Mouse (Mus musculus): ENCODE measurements around the gene Zfp580. TPM values are rescaled to one million over a fixed set of nuclear protein-coding genes. Genes with fewer than 3 reads are reported as not detected.

Zfp580 gene
- total and polyA plus RNA-seq, 3 experiments = 1.0 to 19.9 TPM; not detected in 1

- Histone ChIP-seq H3K36me3 (ENCODE audit: control insufficient read depth in 1 of 2, insufficient read depth in 2 of 2, low read length in 2 of 2) (peaks cover 0 to 36% of the 10 kb centered on the region in 2 experiments; a peak in 3 of 4 replicates), H3K4me1 (ENCODE audit: control insufficient read depth in 1 of 2, insufficient read depth in 2 of 2, low read length in 2 of 2) (peaks cover 7 to 35% of the 10 kb centered on the region in 2 experiments; a peak in 3 of 4 replicates), H3K27me3 (ENCODE audit: control insufficient read depth in 1 of 2, insufficient read depth in 2 of 2, low read length in 2 of 2) (no peaks in the 10 kb centered on the region), H3K79me2 (ENCODE audit: control insufficient read depth, insufficient read depth, low read length, poor library complexity) (peaks cover 23% of the 10 kb centered on the region), H3K9ac (ENCODE audit: control insufficient read depth, low read depth, low read length, poor library complexity, severe bottlenecking) (peak within 1 kb of the TSS; percentile 98), H3K27ac (ENCODE audit: control insufficient read depth, low read depth, low read length) (peak within 1 kb of the TSS; percentile 96), H3K4me3 (ENCODE audit: control insufficient read depth in 1 of 2, insufficient read depth in 1 of 2, low read depth in 2 of 2, low read length in 2 of 2) (peak within 1 kb of the TSS; percentile 92 to 93), H3K9me3 (replicated peaks; ENCODE audit: insufficient read depth, low read length) (no peaks in the 10 kb centered on the region)
- peak; percentile 99 for DNase-seq (ENCODE audit: low read depth, low spot score)
- TF ChIP-seq EP300 (IDR thresholded peaks at IDR 0.05; ENCODE audit: low read depth in 1 of 2, low read length in 2 of 2) = 0 out of 4 replicates have a peak, but pooled peaks of 1 of the 2 experiments have one; percentile 38
- no peak for TF ChIP-seq POLR2AphosphoS5 (IDR thresholded peaks at IDR 0.05; ENCODE audit: borderline replicate concordance, low read depth, low read length)
- no peak for TF ChIP-seq GABPA (IDR thresholded peaks at IDR 0.05; ENCODE audit: low read depth, low read length)
- TF ChIP-seq ZMIZ1 (IDR thresholded peaks at IDR 0.05; ENCODE audit: low read depth, low read length) = no peak; the same call in 1 of the 2 replicates
- TF ChIP-seq MAX (IDR thresholded peaks at IDR 0.05; ENCODE audit: low read length) = peak; percentile 55
- TF ChIP-seq JUND (IDR thresholded peaks at IDR 0.05; ENCODE audit: low read depth, low read length) = no peak
- TF ChIP-seq MYB (IDR thresholded peaks at IDR 0.05; ENCODE audit: low read depth, low read length) = peak; percentile 49; the same call in 1 of the 2 replicates
- peak; percentile 24; the same call in 1 of the 2 replicates for TF ChIP-seq RCOR1 (IDR thresholded peaks at IDR 0.05; ENCODE audit: low read depth, low read length)
- TF ChIP-seq MXI1 (IDR thresholded peaks at IDR 0.05; ENCODE audit: low read depth, low read length) = peak; percentile 64
- TF ChIP-seq ZKSCAN1 (IDR thresholded peaks at IDR 0.05; ENCODE audit: low read depth, low read length) = no peak
- TF ChIP-seq MYC (IDR thresholded peaks at IDR 0.05; ENCODE audit: low read depth, low read length) = peak; percentile 52; the same call in 1 of the 2 replicates
- no peak for TF ChIP-seq TAL1 (IDR thresholded peaks at IDR 0.05; ENCODE audit: low read length)
- no peak for TF ChIP-seq SMC3 (IDR thresholded peaks at IDR 0.05; ENCODE audit: low read depth, low read length)
- no peak for TF ChIP-seq MAFK (IDR thresholded peaks at IDR 0.05; ENCODE audit: borderline replicate concordance, low read depth, low read length)
- no peak for TF ChIP-seq ZC3H11A (IDR thresholded peaks at IDR 0.05; ENCODE audit: low read depth, low read length)
- TF ChIP-seq HCFC1 (IDR thresholded peaks at IDR 0.05; ENCODE audit: low read depth, low read length) = peak; percentile 88
- peak; percentile 79; the same call in 1 of the 2 replicates for TF ChIP-seq MAZ (IDR thresholded peaks at IDR 0.05; ENCODE audit: low read depth, low read length)
- TF ChIP-seq CHD1 (IDR thresholded peaks at IDR 0.05; ENCODE audit: low read depth, low read length) = no peak
- TF ChIP-seq UBTF (IDR thresholded peaks at IDR 0.05; ENCODE audit: borderline replicate concordance, insufficient read depth, low read depth, low read length) = no peak
- TF ChIP-seq TCF12 (IDR thresholded peaks at IDR 0.05; ENCODE audit: low read depth, low read length) = peak; percentile 50; the same call in 1 of the 2 replicates
- no peak for TF ChIP-seq CTCF (IDR thresholded peaks at IDR 0.05 in 2 of 3, conservative IDR thresholded peaks at IDR 0.05 in 1 of 3; ENCODE audit: control insufficient read depth in 1 of 3, insufficient read depth in 1 of 3, low read depth in 2 of 3, low read length in 3 of 3, poor library complexity in 1 of 3, severe bottlenecking in 1 of 3)
- TF ChIP-seq SIN3A (IDR thresholded peaks at IDR 0.05; ENCODE audit: low read length) = peak; percentile 74
- TF ChIP-seq TBP (IDR thresholded peaks at IDR 0.05; ENCODE audit: low read depth, low read length) = peak; percentile 71; the same call in 1 of the 2 replicates
- TF ChIP-seq BHLHE40 (IDR thresholded peaks at IDR 0.05; ENCODE audit: borderline replicate concordance, low read depth, low read length) = 0 out of 2 replicates have a peak, but pooled peaks have one; percentile 24
- TF ChIP-seq E2F4 (IDR thresholded peaks at IDR 0.05; ENCODE audit: borderline replicate concordance, low read depth, low read length) = peak; percentile 36; the same call in 1 of the 2 replicates
- TF ChIP-seq NELFE (IDR thresholded peaks at IDR 0.05; ENCODE audit: low read depth, low read length) = peak; percentile 51
- TF ChIP-seq ELF1 (IDR thresholded peaks at IDR 0.05; ENCODE audit: low read depth, low read length) = peak; percentile 95
- no peak for TF ChIP-seq GATA1 (IDR thresholded peaks at IDR 0.05; ENCODE audit: low read depth, low read length)
- TF ChIP-seq ZNF384 (IDR thresholded peaks at IDR 0.05; ENCODE audit: low read depth, low read length) = no peak
- TF ChIP-seq CHD2 (IDR thresholded peaks at IDR 0.05; ENCODE audit: low read length) = no peak
- peak; percentile 64 for TF ChIP-seq KAT2A (conservative IDR thresholded peaks at IDR 0.05; ENCODE audit: low read depth, low read length)
- TF ChIP-seq ETS1 (IDR thresholded peaks at IDR 0.05; ENCODE audit: low read depth, low read length) = peak; percentile 48; the same call in 1 of the 2 replicates
- no peak for TF ChIP-seq USF2 (IDR thresholded peaks at IDR 0.05; ENCODE audit: borderline replicate concordance in 1 of 2, insufficient read depth in 1 of 2, low read depth in 1 of 2, low read length in 2 of 2)
- peak; percentile 14 to 62; a peak in 2 of 4 replicates for TF ChIP-seq POLR2A (IDR thresholded peaks at IDR 0.05; ENCODE audit: control insufficient read depth in 1 of 2, insufficient read depth in 1 of 2, low read depth in 1 of 2, low read length in 2 of 2, poor library complexity in 1 of 2)
- TF ChIP-seq USF1 (IDR thresholded peaks at IDR 0.05; ENCODE audit: low read depth, low read length) = no peak
Measured at GRCm38 (mm10) chr7:5020000-5020681, 31.2 kb upstream of the Zfp580 start, which contains the start of the genes Zfp865 and Ccdc106. TSS of gene Zfp865 (plus strand) at chr7:5020376. TSS of gene Ccdc106 (plus strand) at chr7:5020553.
